Mouse (Mus musculus): Measurements from ENCODE around the gene Sec11a.

- TF ChIP-seq CTCF (IDR thresholded peaks at IDR 0.05; ENCODE audit: borderline replicate concordance, extremely low read depth, insufficient read depth, insufficient read length) (no peak), POLR2A (IDR thresholded peaks at IDR 0.05; ENCODE audit: borderline replicate concordance, extremely low read depth, insufficient read depth, insufficient read length, poor library complexity, severe bottlenecking) (no peak)
Measured at GRCm38 (mm10) chr7:80956891-80957290, 9.3 kb upstream of the Sec11a start.

Measured in brain, embryonic 14.5 days (tissue).